Mouse (Mus musculus) cortical plate, adult 2 months (tissue): ENCODE data around the gene Me3.

Experiments used
- CTCF ChIP-seq: fragments of 200-500 bp; IDR thresholded peaks from 2 replicates; pipeline ENCODE4 v1.5.1; 2011; ENCODE audit warnings: mild to moderate bottlenecking, control low read depth, low read length; ENCODE audit not compliant: insufficient read depth; ENCODE audit errors: extremely low read depth
- POLR2A ChIP-seq: fragments of 200-500 bp; IDR thresholded peaks from 2 replicates; pipeline ENCODE4 v1.6.1; 2011; ENCODE audit warnings: mild to moderate bottlenecking, low read length, control low read depth; ENCODE audit not compliant: insufficient read depth; ENCODE audit errors: extremely low read depth

GRCm38 (mm10) chr7:89852158-89853095, 220.2 kb downstream of the Me3 start:
- TF ChIP-seq POLR2A: no peak
- TF ChIP-seq CTCF: no peak
